Mouse (Mus musculus): ENCODE results near the gene Gpr19. TPM values are rescaled to one million over a fixed set of nuclear protein-coding genes. Genes with fewer than 3 reads are reported as not detected.
A peak's percentile ranks its signal among the peaks of the same experiment; 100 is the strongest.

Gene Gpr19
- polyA plus RNA-seq, 1 experiment from 2014 or later = 9.1 TPM

- no peak overlapping the region for H3K4me2 ChIP-seq (ENCODE audit: low read length)
- no peaks in the 10 kb centered on the region; a peak in 1 of 4 replicates for H3K4me1 ChIP-seq (ENCODE audit: control insufficient read depth in 2 of 2, insufficient read depth in 2 of 2, low read length in 2 of 2)
- H3K27ac ChIP-seq (replicated peaks in 1 of 2; ENCODE audit: control insufficient read depth in 1 of 2, insufficient read depth in 1 of 2, low read depth in 2 of 2, low read length in 2 of 2) = no peak overlapping the region
- ATAC-seq (ENCODE audit: insufficient number of reproducible peaks, insufficient read depth, low FRiP score, low read depth) = peak; percentile 10; the same call in 1 of the 2 replicates
- no peak overlapping the region for H3K4me3 ChIP-seq (ENCODE audit: control insufficient read depth in 1 of 2, insufficient read depth in 1 of 2, low read depth in 1 of 2, low read length in 2 of 2)
- no peak overlapping the region; the same call in 1 of the 2 replicates for H3K9ac ChIP-seq (ENCODE audit: low read length)
- no peaks in the 10 kb centered on the region for H3K27me3 ChIP-seq (ENCODE audit: control insufficient read depth, insufficient read depth, low read length)
- H3K9me3 ChIP-seq (ENCODE audit: control insufficient read depth, low read length) = no peaks in the 10 kb centered on the region
- 48% methylated on average over 4 of the region's 4 CpGs for WGBS
- no peaks in the 10 kb centered on the region for H3K36me3 ChIP-seq (ENCODE audit: control insufficient read depth, insufficient read depth, low read length)
These were observed 38.1 kb downstream of the Gpr19 start for GRCm38 (mm10) chr6:134860275-134860674.

- H3K9me3 ChIP-seq (ENCODE audit: control insufficient read depth, low read length) = no peaks in the 10 kb centered on the region
- no peak for ATAC-seq (ENCODE audit: insufficient number of reproducible peaks, insufficient read depth, low FRiP score, low read depth)
These were observed 39.4 kb downstream of the Gpr19 start for GRCm38 (mm10) chr6:134859021-134859420.

GRCm38 (mm10) chr6:134855926-134856325, 42.5 kb downstream of the Gpr19 start:
- Histone ChIP-seq H3K9ac (ENCODE audit: low read length) (no peak overlapping the region), H3K36me3 (ENCODE audit: control insufficient read depth, insufficient read depth, low read length) (peaks cover 12% of the 10 kb centered on the region; the same call in 1 of the 2 replicates), H3K27me3 (ENCODE audit: control insufficient read depth, insufficient read depth, low read length) (no peaks in the 10 kb centered on the region), H3K4me1 (ENCODE audit: control insufficient read depth in 2 of 2, insufficient read depth in 2 of 2, low read length in 2 of 2) (no peaks in the 10 kb centered on the region), H3K9me3 (ENCODE audit: control insufficient read depth, low read length) (no peaks in the 10 kb centered on the region), H3K4me3 (ENCODE audit: control insufficient read depth in 1 of 2, insufficient read depth in 1 of 2, low read depth in 1 of 2, low read length in 2 of 2) (no peak overlapping the region), H3K4me2 (ENCODE audit: low read length) (no peak overlapping the region), H3K27ac (replicated peaks in 1 of 2; ENCODE audit: control insufficient read depth in 1 of 2, insufficient read depth in 1 of 2, low read depth in 2 of 2, low read length in 2 of 2) (no peak overlapping the region)
- ATAC-seq (ENCODE audit: insufficient number of reproducible peaks, insufficient read depth, low FRiP score, low read depth) = no peak
- whole genome bisulfite sequencing = 84% methylated on average over 16 of the region's 16 CpGs

More at GRCm38 (mm10) chr6:134859021-134859420, 39.4 kb downstream of the Gpr19 start:
- Histone ChIP-seq H3K4me2 (ENCODE audit: low read length) (no peak overlapping the region), H3K4me3 (ENCODE audit: control insufficient read depth in 1 of 2, insufficient read depth in 1 of 2, low read depth in 1 of 2, low read length in 2 of 2) (no peak overlapping the region), H3K4me1 (ENCODE audit: control insufficient read depth in 2 of 2, insufficient read depth in 2 of 2, low read length in 2 of 2) (no peaks in the 10 kb centered on the region; a peak in 1 of 4 replicates), H3K9ac (ENCODE audit: low read length) (no peak overlapping the region), H3K27me3 (ENCODE audit: control insufficient read depth, insufficient read depth, low read length) (no peaks in the 10 kb centered on the region), H3K27ac (replicated peaks in 1 of 2; ENCODE audit: control insufficient read depth in 1 of 2, insufficient read depth in 1 of 2, low read depth in 2 of 2, low read length in 2 of 2) (no peak overlapping the region), H3K36me3 (ENCODE audit: control insufficient read depth, insufficient read depth, low read length) (no peaks in the 10 kb centered on the region)
- WGBS = 90% methylated on average over 6 of the region's 6 CpGs

GRCm38 (mm10) chr6:134854782-134855181, 43.6 kb downstream of the Gpr19 start:
- 84% methylated on average over 5 of the region's 5 CpGs for WGBS
- H3K27ac ChIP-seq (replicated peaks in 1 of 2; ENCODE audit: control insufficient read depth in 1 of 2, insufficient read depth in 1 of 2, low read depth in 2 of 2, low read length in 2 of 2) = no peak overlapping the region
- H3K4me1 ChIP-seq (ENCODE audit: control insufficient read depth in 2 of 2, insufficient read depth in 2 of 2, low read length in 2 of 2) = no peaks in the 10 kb centered on the region
- no peak overlapping the region for H3K4me2 ChIP-seq (ENCODE audit: low read length)
- H3K9ac ChIP-seq (ENCODE audit: low read length) = no peak overlapping the region
- peaks cover 20% of the 10 kb centered on the region for H3K36me3 ChIP-seq (ENCODE audit: control insufficient read depth, insufficient read depth, low read length)
- ATAC-seq (ENCODE audit: insufficient number of reproducible peaks, insufficient read depth, low FRiP score, low read depth) = no peak
- H3K27me3 ChIP-seq (ENCODE audit: control insufficient read depth, insufficient read depth, low read length) = no peaks in the 10 kb centered on the region
- no peaks in the 10 kb centered on the region for H3K9me3 ChIP-seq (ENCODE audit: control insufficient read depth, low read length)
- H3K4me3 ChIP-seq (ENCODE audit: control insufficient read depth in 1 of 2, insufficient read depth in 1 of 2, low read depth in 1 of 2, low read length in 2 of 2) = no peak overlapping the region

- Histone ChIP-seq H3K36me3 (ENCODE audit: control insufficient read depth, insufficient read depth, low read length) (peaks cover 26% of the 10 kb centered on the region), H3K9ac (ENCODE audit: low read length) (no peak overlapping the region), H3K4me2 (ENCODE audit: low read length) (no peak overlapping the region), H3K27ac (replicated peaks in 1 of 2; ENCODE audit: control insufficient read depth in 1 of 2, insufficient read depth in 1 of 2, low read depth in 2 of 2, low read length in 2 of 2) (no peak overlapping the region), H3K9me3 (ENCODE audit: control insufficient read depth, low read length) (no peaks in the 10 kb centered on the region), H3K27me3 (ENCODE audit: control insufficient read depth, insufficient read depth, low read length) (no peaks in the 10 kb centered on the region), H3K4me3 (ENCODE audit: control insufficient read depth in 1 of 2, insufficient read depth in 1 of 2, low read depth in 1 of 2, low read length in 2 of 2) (no peak overlapping the region), H3K4me1 (ENCODE audit: control insufficient read depth in 2 of 2, insufficient read depth in 2 of 2, low read length in 2 of 2) (no peaks in the 10 kb centered on the region)
- ATAC-seq (ENCODE audit: insufficient number of reproducible peaks, insufficient read depth, low FRiP score, low read depth) = no peak
- WGBS = 64% methylated on average over 3 of the region's 3 CpGs
These were observed 48.4 kb downstream of the Gpr19 start for GRCm38 (mm10) chr6:134849985-134850384.

GRCm38 (mm10) chr6:134849461-134849860, 48.9 kb downstream of the Gpr19 start:
- no peak overlapping the region for H3K27ac ChIP-seq (replicated peaks in 1 of 2; ENCODE audit: control insufficient read depth in 1 of 2, insufficient read depth in 1 of 2, low read depth in 2 of 2, low read length in 2 of 2)
- no peak overlapping the region for H3K4me2 ChIP-seq (ENCODE audit: low read length)
- H3K4me1 ChIP-seq (ENCODE audit: control insufficient read depth in 2 of 2, insufficient read depth in 2 of 2, low read length in 2 of 2) = no peaks in the 10 kb centered on the region
- 83% methylated on average over 2 of the region's 2 CpGs for WGBS
- H3K9ac ChIP-seq (ENCODE audit: low read length) = no peak overlapping the region
- peaks cover 26% of the 10 kb centered on the region for H3K36me3 ChIP-seq (ENCODE audit: control insufficient read depth, insufficient read depth, low read length)
- no peaks in the 10 kb centered on the region for H3K9me3 ChIP-seq (ENCODE audit: control insufficient read depth, low read length)
- no peak for ATAC-seq (ENCODE audit: insufficient number of reproducible peaks, insufficient read depth, low FRiP score, low read depth)
- H3K27me3 ChIP-seq (ENCODE audit: control insufficient read depth, insufficient read depth, low read length) = no peaks in the 10 kb centered on the region
- H3K4me3 ChIP-seq (ENCODE audit: control insufficient read depth in 1 of 2, insufficient read depth in 1 of 2, low read depth in 1 of 2, low read length in 2 of 2) = no peak overlapping the region

GRCm38 (mm10) chr6:134848197-134848890, 50.0 kb downstream of the Gpr19 start:
- Histone ChIP-seq H3K9ac (ENCODE audit: low read length) (no peak overlapping the region), H3K9me3 (ENCODE audit: control insufficient read depth, low read length) (no peaks in the 10 kb centered on the region), H3K4me1 (ENCODE audit: control insufficient read depth in 2 of 2, insufficient read depth in 2 of 2, low read length in 2 of 2) (no peaks in the 10 kb centered on the region), H3K4me3 (ENCODE audit: control insufficient read depth in 1 of 2, insufficient read depth in 1 of 2, low read depth in 1 of 2, low read length in 2 of 2) (no peak overlapping the region), H3K36me3 (ENCODE audit: control insufficient read depth, insufficient read depth, low read length) (peaks cover 26% of the 10 kb centered on the region), H3K4me2 (ENCODE audit: low read length) (no peak overlapping the region), H3K27ac (replicated peaks in 1 of 2; ENCODE audit: control insufficient read depth in 1 of 2, insufficient read depth in 1 of 2, low read depth in 2 of 2, low read length in 2 of 2) (no peak overlapping the region), H3K27me3 (ENCODE audit: control insufficient read depth, insufficient read depth, low read length) (no peaks in the 10 kb centered on the region)
- ATAC-seq (ENCODE audit: insufficient number of reproducible peaks, insufficient read depth, low FRiP score, low read depth) = no peak
- 79% methylated on average over 5 of the region's 5 CpGs for WGBS

GRCm38 (mm10) chr6:134847550-134847949, 50.8 kb downstream of the Gpr19 start:
- Histone ChIP-seq H3K4me3 (ENCODE audit: control insufficient read depth in 1 of 2, insufficient read depth in 1 of 2, low read depth in 1 of 2, low read length in 2 of 2) (no peak overlapping the region), H3K4me2 (ENCODE audit: low read length) (no peak overlapping the region), H3K36me3 (ENCODE audit: control insufficient read depth, insufficient read depth, low read length) (peaks cover 26% of the 10 kb centered on the region), H3K9ac (ENCODE audit: low read length) (no peak overlapping the region), H3K4me1 (ENCODE audit: control insufficient read depth in 2 of 2, insufficient read depth in 2 of 2, low read length in 2 of 2) (no peaks in the 10 kb centered on the region), H3K27me3 (ENCODE audit: control insufficient read depth, insufficient read depth, low read length) (no peaks in the 10 kb centered on the region), H3K27ac (replicated peaks in 1 of 2; ENCODE audit: control insufficient read depth in 1 of 2, insufficient read depth in 1 of 2, low read depth in 2 of 2, low read length in 2 of 2) (no peak overlapping the region), H3K9me3 (ENCODE audit: control insufficient read depth, low read length) (no peaks in the 10 kb centered on the region)
- WGBS = 87% methylated on average over 4 of the region's 4 CpGs
- no peak for ATAC-seq (ENCODE audit: insufficient number of reproducible peaks, insufficient read depth, low FRiP score, low read depth)

Measured in heart, embryonic 14.5 days (tissue).